Mouse (Mus musculus) kidney, postnatal 36 days (tissue): ENCODE data around the gene Syne2.

ENCODE experiments used
- DNase-seq, 2 experiments: peaks; one replicate each; pipeline ENCODE4 v3.0.0; 2021 to 2022; ENCODE audit warnings: mixed read lengths in 2 of 2

The Syne2 gene

GRCm38 (mm10) chr12:75829616-75830015 is 11.7 kb downstream of the Syne2 start:
- peak in 1 of 2 experiments; percentile 45 for DNase-seq

DNA sequence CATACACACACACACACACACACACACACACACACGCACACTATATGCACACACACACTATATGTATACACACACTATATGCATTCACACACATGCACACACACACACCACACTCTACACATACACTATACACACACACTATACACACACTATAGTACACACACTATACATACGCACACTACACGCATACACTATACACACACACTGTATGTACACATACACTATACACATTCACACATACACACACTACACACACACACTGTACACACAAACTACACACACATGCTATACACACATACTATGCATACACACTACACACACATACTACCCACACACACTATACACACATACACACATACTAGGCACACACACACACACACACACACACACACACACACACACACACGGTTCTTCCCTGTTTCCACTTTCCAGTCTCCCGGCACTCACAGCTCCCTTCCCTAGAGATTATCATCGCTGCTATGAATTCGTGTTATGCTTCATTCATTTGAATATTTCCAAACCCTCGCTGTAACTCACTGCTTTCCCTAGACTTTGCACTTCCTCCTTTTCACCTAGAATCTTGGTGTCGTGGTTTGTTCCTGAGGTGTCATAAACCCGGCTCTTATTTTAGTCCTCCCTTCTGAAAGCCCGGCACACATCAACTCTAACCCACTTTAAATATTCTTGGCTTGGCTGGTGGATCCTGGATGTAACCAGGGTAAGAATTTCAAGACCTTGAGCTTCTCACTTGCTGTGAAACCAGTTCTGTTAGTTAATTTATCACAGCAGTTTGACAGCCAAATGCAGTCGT is 15.4 kb downstream of the Syne2 start:
- DNase-seq, result peak in 1 of 2 experiments; percentile 69

GRCm38 (mm10) chr12:75833960-75834729 is 16.2 kb downstream of the Syne2 start:
- no peak for DNase-seq

GRCm38 (mm10) chr12:75836524-75836962 is 18.6 kb downstream of the Syne2 start:
- peak; percentile 76 to 78 for DNase-seq

- DNase-seq, result no peak
Observed at GRCm38 (mm10) chr12:75837462-75837861, 19.5 kb downstream of the Syne2 start.

DNA sequence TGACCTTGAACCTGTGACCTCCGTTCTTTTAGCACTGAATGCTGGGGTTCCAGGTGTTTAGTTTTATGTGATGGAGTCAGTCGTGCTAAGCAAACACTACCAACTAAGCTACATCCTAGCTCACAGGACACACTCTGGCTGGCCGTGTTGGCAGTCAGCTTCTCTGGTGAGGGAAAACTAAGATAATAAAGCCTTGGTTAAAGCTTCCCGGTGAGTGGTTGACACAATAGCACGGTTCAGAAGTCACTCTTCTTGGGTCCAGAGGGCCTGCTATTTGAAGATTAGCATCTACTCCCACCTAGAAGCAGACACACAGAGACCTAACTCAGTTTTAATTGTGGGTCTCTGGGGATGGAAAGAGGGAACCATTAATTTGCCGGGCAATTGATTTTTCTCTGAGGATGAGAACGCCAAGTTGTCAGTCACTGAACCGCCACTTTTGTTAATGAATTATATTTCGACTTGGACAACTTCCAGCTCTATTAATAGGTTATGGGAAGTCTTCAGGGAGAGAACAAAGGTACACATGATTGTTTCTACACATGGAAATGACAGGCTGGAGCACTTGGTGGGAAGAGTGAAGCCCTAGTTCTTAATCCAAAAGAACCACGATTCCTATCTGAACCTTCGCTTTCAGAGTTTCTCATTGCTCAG is 21.3 kb downstream of the Syne2 start:
- peak in 1 of 2 experiments; percentile 82 for DNase-seq

DNA sequence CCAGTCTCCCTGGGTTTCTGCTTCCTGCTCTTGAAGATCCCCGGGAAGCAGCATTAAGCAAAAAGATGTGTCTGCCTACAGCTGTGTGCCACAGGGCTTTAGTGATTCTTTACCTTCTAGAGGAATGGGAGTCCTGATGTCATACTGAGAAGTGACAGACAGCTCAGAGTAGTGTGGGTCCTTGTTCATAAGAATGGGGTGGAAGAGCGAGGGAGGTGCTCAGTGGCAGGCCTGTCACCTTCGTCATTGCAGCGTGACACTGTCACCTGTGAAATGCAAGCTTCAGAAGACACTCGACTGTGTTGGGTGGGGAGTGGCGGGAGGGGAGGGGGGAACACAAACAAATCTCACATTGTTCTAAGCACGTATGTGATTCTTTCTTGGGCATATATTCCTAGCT is 23.2 kb downstream of the Syne2 start:
- no peak for DNase-seq

DNA sequence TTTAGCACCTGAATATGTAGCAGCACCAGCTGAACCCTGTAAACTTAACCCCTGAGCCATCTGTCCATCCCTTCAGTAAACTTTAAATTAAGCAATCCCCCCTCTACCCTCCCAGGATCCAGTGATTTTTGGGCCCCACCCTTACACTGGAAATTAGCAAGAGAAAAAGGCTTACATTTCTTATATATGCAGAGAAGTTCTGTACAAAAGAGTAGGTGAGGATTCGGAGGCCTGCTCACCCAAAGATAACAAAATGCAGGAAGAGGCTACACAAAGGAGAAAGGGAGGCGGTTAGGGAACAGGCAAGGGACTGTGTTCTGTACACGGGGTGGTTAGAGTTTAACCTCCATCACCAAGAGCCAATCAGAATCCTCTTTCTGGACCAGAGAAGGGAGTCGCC is 26.4 kb downstream of the Syne2 start:
- no peak for DNase-seq

GRCm38 (mm10) chr12:75845070-75845469 is 27.1 kb downstream of the Syne2 start:
- no peak for DNase-seq

- peak; percentile 89 to 95 for DNase-seq
Observed at GRCm38 (mm10) chr12:75846513-75846912, 28.6 kb downstream of the Syne2 start.

DNA sequence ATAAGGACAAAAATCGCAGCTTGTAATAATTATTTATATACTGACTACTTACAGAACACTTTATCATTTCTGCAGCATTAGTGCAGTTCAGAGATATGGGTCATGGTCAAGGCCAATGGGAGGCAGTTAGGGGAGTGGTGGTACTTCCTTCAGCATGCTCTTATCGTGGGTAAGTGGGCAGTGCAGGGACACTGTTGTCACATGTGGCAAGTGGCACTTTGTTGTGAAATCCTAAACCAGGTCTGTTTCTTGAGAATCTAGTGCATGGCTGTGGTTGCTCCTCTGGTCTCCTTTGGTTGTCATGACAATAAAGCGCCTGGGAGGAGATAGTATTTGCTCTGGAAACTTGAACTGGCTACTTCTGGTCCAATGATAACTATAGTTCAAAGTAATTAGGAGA is 32.3 kb downstream of the Syne2 start:
- DNase-seq, result no peak

DNA sequence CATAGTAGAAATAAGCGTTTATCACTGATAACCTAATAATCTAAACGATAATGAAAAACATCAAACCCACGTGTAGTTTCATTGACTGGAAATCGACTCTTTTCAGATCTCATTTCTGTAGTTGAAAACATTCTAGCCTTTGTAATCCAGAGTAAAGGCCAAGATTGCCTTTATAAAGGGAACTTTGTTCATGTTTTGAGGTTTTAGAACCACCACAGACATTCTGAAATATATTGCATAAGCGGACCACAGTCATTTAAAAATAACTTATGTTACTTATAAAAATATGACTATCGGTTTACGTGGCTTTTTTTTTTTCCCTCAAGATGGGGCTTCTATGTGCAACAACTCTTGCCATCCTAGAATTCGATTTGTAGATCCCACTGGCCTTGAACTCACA is 33.5 kb downstream of the Syne2 start:
- DNase-seq, result no peak

GRCm38 (mm10) chr12:75852384-75852783 is 34.5 kb downstream of the Syne2 start:
- DNase-seq, result peak; percentile 60 to 74

- peak; percentile 84 to 93 for DNase-seq
Observed at GRCm38 (mm10) chr12:75853559-75853958, 35.6 kb downstream of the Syne2 start.

DNA sequence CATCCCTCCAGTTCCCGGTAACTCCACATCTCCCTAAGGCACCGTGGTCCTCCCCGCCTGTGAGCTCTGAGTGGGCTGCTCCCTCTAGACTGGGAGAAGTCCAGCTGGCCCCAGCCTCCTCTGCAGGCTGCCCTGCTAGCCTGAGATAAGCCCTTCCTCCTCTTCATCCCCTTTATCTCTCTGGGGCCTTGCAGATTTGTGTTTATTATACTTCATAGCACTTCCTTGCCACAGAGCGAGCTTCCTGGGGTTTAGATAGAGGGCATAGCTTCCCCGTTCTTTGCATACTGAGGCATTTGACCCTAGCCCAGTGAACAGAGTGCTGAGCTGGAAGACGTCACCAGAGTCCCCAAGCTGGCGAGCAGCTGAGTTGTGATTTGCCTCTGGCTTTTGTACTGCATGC is 37.1 kb downstream of the Syne2 start:
- DNase-seq, result peak in 1 of 2 experiments; percentile 47

DNA sequence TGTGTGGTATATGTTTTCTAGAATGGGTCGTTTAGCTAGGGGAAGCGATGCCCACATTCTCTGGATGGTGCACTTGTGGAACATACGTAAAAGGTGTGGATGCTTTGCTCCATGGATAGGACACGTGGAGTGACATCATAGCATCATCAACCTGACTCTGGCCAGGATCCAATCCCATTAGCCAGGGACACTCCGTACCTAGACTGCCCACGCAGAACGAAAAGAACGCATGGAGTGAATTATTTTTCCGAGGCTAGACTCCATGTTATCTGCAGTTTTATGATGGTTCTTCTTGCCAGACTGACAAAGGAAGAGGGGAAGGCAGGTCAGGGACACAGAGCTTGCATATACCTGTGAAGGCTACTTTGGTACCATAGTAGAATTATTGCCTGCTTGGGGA is 37.7 kb downstream of the Syne2 start:
- DNase-seq, result peak; percentile 44 to 72

GRCm38 (mm10) chr12:75856096-75856868 is 38.3 kb downstream of the Syne2 start:
- peak in 1 of 2 experiments; percentile 62 for DNase-seq

GRCm38 (mm10) chr12:75859936-75860335 is 42.0 kb downstream of the Syne2 start:
- DNase-seq, result peak in 1 of 2 experiments; percentile 58

GRCm38 (mm10) chr12:75860843-75861242 is 42.9 kb downstream of the Syne2 start:
- DNase-seq, result no peak

- no peak for DNase-seq
Observed at GRCm38 (mm10) chr12:75865166-75865565, 47.2 kb downstream of the Syne2 start.

DNA sequence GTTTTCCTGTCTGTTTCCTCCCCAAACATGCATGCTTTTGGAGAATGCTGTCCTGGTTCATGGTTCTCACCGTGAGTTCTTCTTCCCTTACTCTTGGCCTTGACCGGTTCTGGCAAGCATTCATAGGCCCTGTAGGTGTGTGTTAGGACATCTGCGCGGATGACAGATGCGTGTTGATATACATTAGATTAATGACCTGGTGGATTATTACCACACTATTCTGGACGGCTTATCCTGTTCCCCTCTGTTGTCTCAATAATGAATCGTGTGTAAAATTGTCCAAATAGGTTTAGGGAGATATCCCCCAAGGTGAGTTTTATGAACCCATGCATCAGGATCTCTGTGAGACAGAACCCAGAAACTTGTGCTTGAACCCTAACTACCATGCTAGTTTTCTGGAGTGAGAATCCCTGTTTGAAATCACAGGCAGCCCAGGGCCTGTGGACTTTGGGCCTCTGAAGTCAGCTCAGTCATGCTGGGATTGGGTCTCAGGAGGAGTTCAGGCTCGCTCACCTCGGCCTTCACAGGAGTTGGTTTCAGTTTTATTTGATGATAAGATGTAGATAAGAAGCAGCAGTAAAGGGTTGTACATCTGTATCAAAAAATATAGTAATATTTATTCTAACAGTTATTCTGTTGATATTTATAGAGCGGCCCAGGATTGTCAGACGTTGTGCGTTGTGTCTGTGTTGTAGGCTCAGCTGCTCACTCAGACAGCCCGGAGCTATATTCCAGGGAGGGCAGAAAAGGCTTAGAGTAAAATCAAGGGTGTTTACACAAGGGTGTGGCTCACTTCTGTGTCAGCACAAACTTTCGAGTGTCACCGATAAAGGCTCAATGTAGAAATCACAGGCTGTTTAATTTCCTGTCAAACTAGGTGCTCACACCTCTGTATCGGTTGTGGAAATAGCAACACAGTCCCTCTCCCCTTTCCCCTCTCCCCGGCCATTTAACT is 48.8 kb downstream of the Syne2 start:
- peak; percentile 56 to 58 for DNase-seq
